Mouse (Mus musculus): ENCODE results near the gene Gm1979.
"Not testable (repeated sequence)": the region's sequence is repeated elsewhere in the genome, so short reads cannot be mapped to it uniquely, and the experiment has no call there.

Gene Gm1979

DNA sequence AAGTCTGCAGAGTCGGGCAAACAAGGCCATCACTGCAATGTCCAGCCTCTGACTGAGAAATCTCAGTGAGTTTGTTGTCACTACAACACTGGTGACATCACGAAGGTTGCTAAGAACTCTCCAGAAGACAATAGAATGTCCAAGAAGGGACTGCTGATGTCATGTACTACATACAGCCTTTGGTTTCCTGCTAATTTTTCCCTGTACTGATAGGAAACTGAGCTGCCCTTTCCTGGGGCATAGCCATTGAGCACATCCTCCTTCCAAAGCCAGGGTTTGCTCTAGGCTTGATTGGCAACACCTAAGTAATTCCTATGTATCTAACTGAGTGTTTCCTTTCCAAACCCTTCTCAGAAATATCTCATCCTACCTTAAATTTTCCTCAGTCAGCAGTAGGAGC, at the start of gene Gm1979:
Gene Gm1979 (minus strand): TSS at position 101 of the 400 bp plus-strand sequence.
- DNase-seq, result not testable (repeated sequence)

GRCm38 (mm10) chr5:26039458-26039857, 34.9 kb upstream of the Gm1979 start, which contains the start of gene Speer4a:
TSS of gene Speer4a (minus strand) at chr5:26039558.
- not testable (repeated sequence) for DNase-seq

DNA sequence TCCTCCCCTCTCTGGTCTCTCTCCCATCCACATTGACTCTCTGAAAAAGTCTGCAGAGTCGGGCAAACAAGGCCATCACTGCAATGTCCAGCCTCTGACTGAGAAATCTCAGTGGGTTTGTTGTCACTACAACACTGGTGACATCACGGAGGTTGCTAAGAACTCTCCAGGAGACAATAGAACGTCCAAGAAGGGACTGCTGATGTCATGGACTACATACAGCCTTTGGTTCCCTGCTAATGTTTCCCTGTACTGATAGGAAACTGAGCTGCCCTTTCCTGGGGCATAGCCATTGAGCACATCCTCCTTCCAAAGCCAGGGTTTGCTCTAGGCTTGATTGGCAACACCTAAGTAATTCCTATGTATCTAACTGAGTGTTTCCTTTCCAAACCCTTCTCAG, 18.2 kb upstream of the Gm1979 start, which contains the start of gene Gm5862:
Gene Gm5862 (minus strand): TSS at position 101 of the 400 bp plus-strand sequence.
- not testable (repeated sequence) for DNase-seq

GRCm38 (mm10) chr5:26007697-26008096, 3.1 kb upstream of the Gm1979 start:
- not testable (repeated sequence) for DNase-seq

DNA sequence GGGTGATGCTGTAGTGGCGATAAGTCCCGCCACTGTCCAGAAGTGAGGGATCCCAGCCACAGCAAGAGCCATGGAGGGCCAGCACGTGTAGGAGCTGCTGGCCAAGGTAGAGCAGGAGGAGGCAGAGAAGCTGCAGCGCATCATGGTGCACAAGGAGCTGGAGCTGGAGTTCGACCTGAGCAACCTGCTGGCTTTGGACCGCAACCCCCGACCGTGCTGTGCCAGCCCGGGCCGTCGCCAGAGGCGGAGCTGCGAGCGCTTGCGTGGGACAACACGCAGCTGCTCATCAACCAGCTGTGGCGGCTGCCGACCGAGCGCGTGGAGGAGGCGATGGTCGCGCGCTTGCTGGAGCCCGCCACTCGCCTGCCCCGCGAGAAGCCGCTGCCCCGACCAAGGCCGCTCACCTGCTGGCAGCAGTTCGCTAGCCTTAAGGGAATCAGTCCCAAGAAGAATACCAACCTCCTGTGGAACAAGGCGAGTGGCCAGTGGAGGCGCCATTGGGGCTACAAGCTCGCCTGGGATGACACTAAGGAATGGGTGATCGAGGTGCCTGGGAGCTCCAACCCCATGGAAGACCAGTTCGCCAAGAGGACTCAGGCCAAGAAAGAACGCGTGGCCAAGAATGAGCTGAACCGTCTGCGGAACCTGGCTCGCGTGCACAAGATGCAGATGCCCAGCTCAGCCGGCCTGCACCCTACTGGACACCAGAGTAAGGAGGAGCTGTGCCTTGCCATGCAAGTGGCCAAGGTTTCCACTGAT, 2.5 kb upstream of the Gm1979 start:
- DNase-seq, result peak; percentile 51 to 58

DNA sequence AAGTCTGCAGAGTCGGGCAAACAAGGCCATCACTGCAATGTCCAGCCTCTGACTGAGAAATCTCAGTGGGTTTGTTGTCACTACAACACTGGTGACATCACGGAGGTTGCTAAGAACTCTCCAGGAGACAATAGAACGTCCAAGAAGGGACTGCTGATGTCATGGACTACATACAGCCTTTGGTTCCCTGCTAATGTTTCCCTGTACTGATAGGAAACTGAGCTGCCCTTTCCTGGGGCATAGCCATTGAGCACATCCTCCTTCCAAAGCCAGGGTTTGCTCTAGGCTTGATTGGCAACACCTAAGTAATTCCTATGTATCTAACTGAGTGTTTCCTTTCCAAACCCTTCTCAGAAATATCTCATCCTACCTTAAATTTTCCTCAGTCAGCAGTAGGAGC, 16.0 kb downstream of the Gm1979 start, which contains the start of gene Gm21698:
Gene Gm21698 (minus strand): TSS at position 101 of the 400 bp plus-strand sequence.
- DNase-seq, result not testable (repeated sequence)

DNA sequence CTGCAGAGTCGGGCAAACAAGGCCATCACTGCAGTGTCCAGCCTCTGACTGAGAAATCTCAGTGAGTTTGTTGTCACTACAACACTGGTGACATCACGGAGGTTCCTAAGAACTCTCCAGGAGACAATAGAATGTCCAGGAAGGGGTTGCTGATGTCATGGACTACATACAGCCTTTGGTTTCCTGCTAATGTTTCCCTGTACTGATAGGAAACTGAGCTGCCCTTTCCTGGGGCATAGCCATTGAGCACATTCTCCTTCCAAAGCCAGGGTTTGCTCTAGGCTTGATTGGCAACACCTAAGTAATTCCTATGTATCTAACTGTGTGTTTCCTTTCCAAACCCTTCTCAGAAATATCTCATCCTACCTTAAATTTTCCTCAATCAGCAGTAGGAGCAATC, 32.0 kb downstream of the Gm1979 start, which contains the start of gene Gm21680:
Gene Gm21680 (minus strand): TSS at position 101 of the 400 bp plus-strand sequence.
- not testable (repeated sequence) for DNase-seq

DNA sequence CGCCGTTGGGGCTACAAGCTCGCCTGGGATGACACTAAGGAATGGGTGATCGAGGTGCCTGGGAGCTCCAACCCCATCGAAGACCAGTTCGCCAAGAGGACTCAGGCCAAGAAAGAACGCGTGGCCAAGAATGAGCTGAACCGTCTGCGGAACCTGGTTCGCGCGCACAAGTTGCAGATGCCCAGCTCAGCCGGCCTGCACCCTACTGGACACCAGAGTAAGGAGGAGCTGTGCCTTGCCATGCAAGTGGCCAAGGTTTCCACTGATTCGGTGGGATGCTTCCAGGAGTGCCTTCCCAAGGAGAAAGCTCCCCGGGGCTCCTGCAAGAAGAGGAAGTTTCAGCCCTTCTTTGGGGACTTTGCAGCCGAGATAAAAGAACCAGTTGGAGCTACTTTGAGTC, 47.5 kb downstream of the Gm1979 start:
- not testable (repeated sequence) for DNase-seq

DNA sequence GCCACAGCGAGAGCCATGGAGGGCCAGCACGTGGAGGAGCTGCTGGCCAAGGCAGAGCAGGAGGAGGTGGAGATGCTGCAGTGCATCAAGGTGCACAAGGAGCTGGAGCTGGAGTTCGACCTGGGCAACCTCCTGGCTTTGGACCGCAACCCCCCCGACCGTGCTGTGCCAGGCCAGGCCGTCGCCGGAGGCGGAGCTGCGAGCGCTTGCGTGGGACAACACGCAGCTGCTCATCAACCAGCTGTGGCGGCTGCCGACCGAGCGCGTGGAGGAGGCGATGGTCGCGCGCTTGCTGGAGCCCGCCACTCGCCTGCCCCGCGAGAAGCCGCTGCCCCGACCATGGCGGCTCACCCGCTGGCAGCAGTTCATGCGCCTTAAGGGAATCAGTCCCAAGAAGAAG, 48.0 kb downstream of the Gm1979 start:
- DNase-seq, result peak in 1 of 2 experiments; percentile 3

DNA sequence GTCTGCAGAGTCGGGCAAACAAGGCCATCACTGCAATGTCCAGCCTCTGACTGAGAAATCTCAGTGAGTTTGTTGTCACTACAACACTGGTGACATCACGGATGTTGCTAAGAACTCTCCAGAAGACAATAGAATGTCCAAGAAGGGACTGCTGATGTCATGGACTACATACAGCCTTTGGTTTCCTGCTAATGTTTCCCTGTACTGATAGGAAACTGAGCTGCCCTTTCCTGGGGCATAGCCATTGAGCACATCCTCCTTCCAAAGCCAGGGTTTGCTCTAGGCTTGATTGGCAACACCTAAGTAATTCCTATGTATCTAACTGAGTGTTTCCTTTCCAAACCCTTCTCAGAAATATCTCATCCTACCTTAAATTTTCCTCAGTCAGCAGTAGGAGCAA, 50.3 kb downstream of the Gm1979 start, which contains the start of gene Gm21671:
Gene Gm21671 (minus strand): TSS at position 101 of the 400 bp plus-strand sequence.
- DNase-seq, result not testable (repeated sequence)
